Mouse (Mus musculus): ENCODE measurements around the gene Mbtps2. TPM values are rescaled to one million over a fixed set of nuclear protein-coding genes. Genes with fewer than 3 reads are reported as not detected.

Mbtps2 gene
- polyA plus RNA-seq, 1 experiment = 7.6 TPM

DNA sequence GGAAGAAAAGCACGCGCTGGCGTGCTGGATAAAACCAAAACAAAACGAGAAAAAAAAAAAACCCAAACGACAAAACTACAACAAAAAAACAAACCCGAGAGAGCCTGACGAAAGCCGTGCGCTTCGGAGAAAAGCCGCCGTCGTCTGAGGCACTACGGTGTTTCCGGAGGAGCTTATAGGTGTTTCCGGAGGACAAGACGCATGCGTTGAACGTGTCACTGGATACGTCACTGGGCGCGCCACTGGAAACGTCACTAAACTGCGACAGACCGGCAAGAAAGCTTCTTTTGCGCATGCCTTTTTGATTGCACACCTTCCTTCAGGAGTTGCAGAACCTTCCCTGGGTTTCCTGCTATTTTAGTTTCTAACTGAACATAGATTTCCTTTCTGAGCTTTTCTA is 29.7 kb downstream of the Mbtps2 start, which contains the start of gene Yy2:
Gene Yy2, minus strand, starts transcription at position 146 of the 400 bp plus-strand sequence.
- no peak within 1 kb of the TSS for H3ac ChIP-seq (ENCODE audit: control insufficient read depth, insufficient read length)
- no peaks in the 10 kb centered on the region for H3K27me3 ChIP-seq (ENCODE audit: control insufficient read depth, insufficient read depth, insufficient read length)
- no peak within 1 kb of the TSS for H3K4me2 ChIP-seq (ENCODE audit: low read depth)
- H3K4me3 ChIP-seq = no peak within 1 kb of the TSS
- peaks cover 5% of the 10 kb centered on the region for H3K36me3 ChIP-seq (ENCODE audit: control insufficient read depth, insufficient read depth)
- TF ChIP-seq CEBPB (IDR thresholded peaks at IDR 0.05; ENCODE audit: insufficient read depth, poor library complexity, severe bottlenecking) (no peak), TCF3 (IDR thresholded peaks at IDR 0.05; ENCODE audit: insufficient read length, low read depth) (no peak), POLR2AphosphoS2 (IDR thresholded peaks at IDR 0.05; ENCODE audit: insufficient read length, low read depth) (no peak)
- H3K79me2 ChIP-seq (ENCODE audit: control insufficient read depth, insufficient read depth) = no peaks in the 10 kb centered on the region

DNA sequence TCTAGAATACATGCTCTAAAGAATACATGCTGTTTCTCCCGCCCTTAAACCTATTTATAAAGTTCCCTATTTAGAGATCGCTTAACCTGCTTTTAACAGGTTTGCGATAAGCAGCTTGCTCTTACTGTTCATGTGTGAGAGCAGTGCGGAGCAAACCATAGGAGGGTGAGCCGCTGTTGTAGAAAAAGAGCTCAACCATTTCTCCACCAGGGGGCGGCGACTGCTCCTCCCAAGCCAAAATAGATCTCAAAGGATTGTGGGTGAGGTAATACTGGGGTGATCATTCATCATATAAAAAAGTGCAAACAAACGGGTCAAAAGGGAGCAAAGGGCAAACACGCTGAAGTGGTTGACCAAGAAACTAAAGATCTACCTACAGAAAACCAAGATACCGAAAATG is 34.7 kb downstream of the Mbtps2 start:
- H3K27me3 ChIP-seq (ENCODE audit: control insufficient read depth, insufficient read depth, insufficient read length) = no peaks in the 10 kb centered on the region
- no peaks in the 10 kb centered on the region for H3K79me2 ChIP-seq (ENCODE audit: control insufficient read depth, insufficient read depth)
- TF ChIP-seq TCF3 (IDR thresholded peaks at IDR 0.05; ENCODE audit: insufficient read length, low read depth) (no peak), CEBPB (IDR thresholded peaks at IDR 0.05; ENCODE audit: insufficient read depth, poor library complexity, severe bottlenecking) (no peak), POLR2A (IDR thresholded peaks at IDR 0.05; ENCODE audit: insufficient read length, low read depth) (no peak), REST (IDR thresholded peaks at IDR 0.05; ENCODE audit: insufficient read depth, insufficient read length) (no peak), MAX (IDR thresholded peaks at IDR 0.05; ENCODE audit: low read depth) (no peak), USF1 (IDR thresholded peaks at IDR 0.05; ENCODE audit: low read depth) (no peak), SRF (IDR thresholded peaks at IDR 0.05; ENCODE audit: control insufficient read depth, insufficient read length, low read depth) (no peak), POLR2AphosphoS2 (IDR thresholded peaks at IDR 0.05; ENCODE audit: insufficient read length, low read depth) (no peak), E2F4 (IDR thresholded peaks at IDR 0.05; ENCODE audit: insufficient read depth) (no peak), TCF12 (IDR thresholded peaks at IDR 0.05; ENCODE audit: insufficient read depth, poor library complexity, severe bottlenecking) (no peak), MYOG (IDR thresholded peaks at IDR 0.05; ENCODE audit: control insufficient read depth in 1 of 3, insufficient read depth in 1 of 3, insufficient read length in 2 of 3, low read depth in 2 of 3) (no peak), MYOD1 (IDR thresholded peaks at IDR 0.05; ENCODE audit: control insufficient read depth in 1 of 3, insufficient read length in 2 of 3, low read depth in 2 of 3) (no peak)

DNA sequence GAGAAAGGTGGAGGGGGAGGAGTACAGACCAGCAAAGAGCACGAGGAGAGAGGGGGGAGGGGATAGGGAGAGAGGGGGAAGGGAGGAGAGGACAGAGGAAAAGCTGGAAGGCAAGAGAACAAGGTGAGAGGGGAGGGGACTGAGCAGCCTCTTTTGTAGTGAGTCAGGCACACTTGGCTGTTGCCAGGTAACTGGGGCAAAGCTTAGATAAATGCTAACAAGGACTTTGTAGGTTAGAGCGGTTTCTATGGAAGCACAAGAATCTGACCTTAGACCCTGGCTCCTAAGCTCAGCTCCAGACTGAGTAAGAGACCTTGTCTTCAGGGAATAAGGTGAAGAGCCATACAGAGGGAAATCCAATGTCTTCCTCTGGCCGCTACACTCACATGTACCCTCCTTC is 51.4 kb downstream of the Mbtps2 start:
- H3K4me2 ChIP-seq (ENCODE audit: low read depth) = no peak overlapping the region
- no peak overlapping the region for H3K4me3 ChIP-seq
- no peak overlapping the region for H3ac ChIP-seq (ENCODE audit: control insufficient read depth, insufficient read length)
- TF ChIP-seq CEBPB (IDR thresholded peaks at IDR 0.05; ENCODE audit: insufficient read depth, poor library complexity, severe bottlenecking) (no peak), MYOD1 (IDR thresholded peaks at IDR 0.05; ENCODE audit: control insufficient read depth in 1 of 3, insufficient read length in 2 of 3, low read depth in 2 of 3) (no peak), SRF (IDR thresholded peaks at IDR 0.05; ENCODE audit: control insufficient read depth, insufficient read length, low read depth) (no peak), POLR2A (IDR thresholded peaks at IDR 0.05; ENCODE audit: insufficient read length, low read depth) (no peak), TCF3 (IDR thresholded peaks at IDR 0.05; ENCODE audit: insufficient read length, low read depth) (no peak), REST (IDR thresholded peaks at IDR 0.05; ENCODE audit: insufficient read depth, insufficient read length) (no peak), MAX (IDR thresholded peaks at IDR 0.05; ENCODE audit: low read depth) (no peak), TCF12 (IDR thresholded peaks at IDR 0.05; ENCODE audit: insufficient read depth, poor library complexity, severe bottlenecking) (no peak), MYOG (IDR thresholded peaks at IDR 0.05; ENCODE audit: control insufficient read depth in 1 of 3, insufficient read depth in 1 of 3, insufficient read length in 2 of 3, low read depth in 2 of 3) (no peak), POLR2AphosphoS2 (IDR thresholded peaks at IDR 0.05; ENCODE audit: insufficient read length, low read depth) (no peak), E2F4 (IDR thresholded peaks at IDR 0.05; ENCODE audit: insufficient read depth) (no peak), USF1 (IDR thresholded peaks at IDR 0.05; ENCODE audit: low read depth) (no peak)
- no peaks in the 10 kb centered on the region for H3K36me3 ChIP-seq (ENCODE audit: control insufficient read depth, insufficient read depth)
- no peaks in the 10 kb centered on the region for H3K27me3 ChIP-seq (ENCODE audit: control insufficient read depth, insufficient read depth, insufficient read length)
- H3K79me2 ChIP-seq (ENCODE audit: control insufficient read depth, insufficient read depth) = no peaks in the 10 kb centered on the region

More for the DNA sequence above, 34.7 kb downstream of the Mbtps2 start:
- H3K4me2 ChIP-seq (ENCODE audit: low read depth) = no peak overlapping the region
- no peak overlapping the region for H3ac ChIP-seq (ENCODE audit: control insufficient read depth, insufficient read length)
- no peak overlapping the region for H3K4me3 ChIP-seq
- no peaks in the 10 kb centered on the region for H3K36me3 ChIP-seq (ENCODE audit: control insufficient read depth, insufficient read depth)

GRCm38 (mm10) chrX:157506400-157506799 is 92.1 kb downstream of the Mbtps2 start:
- TF ChIP-seq MAX (IDR thresholded peaks at IDR 0.05; ENCODE audit: low read depth) (no peak), CEBPB (IDR thresholded peaks at IDR 0.05; ENCODE audit: insufficient read depth, poor library complexity, severe bottlenecking) (no peak), TCF12 (IDR thresholded peaks at IDR 0.05; ENCODE audit: insufficient read depth, poor library complexity, severe bottlenecking) (no peak), MYOG (IDR thresholded peaks at IDR 0.05; ENCODE audit: control insufficient read depth in 1 of 3, insufficient read depth in 1 of 3, insufficient read length in 2 of 3, low read depth in 2 of 3) (no peak), E2F4 (IDR thresholded peaks at IDR 0.05; ENCODE audit: insufficient read depth) (no peak), POLR2A (IDR thresholded peaks at IDR 0.05; ENCODE audit: insufficient read length, low read depth) (no peak), MYOD1 (IDR thresholded peaks at IDR 0.05; ENCODE audit: control insufficient read depth in 1 of 3, insufficient read length in 2 of 3, low read depth in 2 of 3) (no peak), TCF3 (IDR thresholded peaks at IDR 0.05; ENCODE audit: insufficient read length, low read depth) (no peak), USF1 (IDR thresholded peaks at IDR 0.05; ENCODE audit: low read depth) (no peak)

GRCm38 (mm10) chrX:157504506-157504905 is 94.0 kb downstream of the Mbtps2 start:
- Histone ChIP-seq H3K4me2 (ENCODE audit: low read depth) (no peak overlapping the region), H3K4me3 (no peak overlapping the region), H3K79me2 (ENCODE audit: control insufficient read depth, insufficient read depth) (no peaks in the 10 kb centered on the region), H3K27me3 (ENCODE audit: control insufficient read depth, insufficient read depth, insufficient read length) (no peaks in the 10 kb centered on the region), H3ac (ENCODE audit: control insufficient read depth, insufficient read length) (no peak overlapping the region), H3K36me3 (ENCODE audit: control insufficient read depth, insufficient read depth) (no peaks in the 10 kb centered on the region)
- TF ChIP-seq MAX (IDR thresholded peaks at IDR 0.05; ENCODE audit: low read depth) (no peak), MYOG (IDR thresholded peaks at IDR 0.05; ENCODE audit: control insufficient read depth in 1 of 3, insufficient read depth in 1 of 3, insufficient read length in 2 of 3, low read depth in 2 of 3) (peak in 2 of 3 experiments; percentile 19 to 48), TCF3 (IDR thresholded peaks at IDR 0.05; ENCODE audit: insufficient read length, low read depth) (no peak)

More at GRCm38 (mm10) chrX:157506400-157506799, 92.1 kb downstream of the Mbtps2 start:
- no peaks in the 10 kb centered on the region for H3K79me2 ChIP-seq (ENCODE audit: control insufficient read depth, insufficient read depth)
- H3K27me3 ChIP-seq (ENCODE audit: control insufficient read depth, insufficient read depth, insufficient read length) = no peaks in the 10 kb centered on the region
- H3K4me2 ChIP-seq (ENCODE audit: low read depth) = no peak overlapping the region
- no peak overlapping the region for H3K4me3 ChIP-seq
- H3ac ChIP-seq (ENCODE audit: control insufficient read depth, insufficient read length) = no peak overlapping the region
- H3K36me3 ChIP-seq (ENCODE audit: control insufficient read depth, insufficient read depth) = no peaks in the 10 kb centered on the region
